Mouse (Mus musculus) heart, postnatal 25 days (tissue): Measurements from ENCODE around the gene Gmpr2. TPM values are rescaled to one million over a fixed set of nuclear protein-coding genes. Genes with fewer than 3 reads are reported as not detected.

Source experiments
- DNase-seq: peaks from one replicate; pipeline ENCODE4 v3.0.0; 2022; ENCODE audit warnings: low spot score
- intact Hi-C: fragments of 180-260 bp; cut with DNase I; formaldehyde crosslinking; loops from one replicate; pipeline ENCODE4 v1.15.1; 2025
- total RNA-seq, 2 experiments: library from RNA; stranded (reverse); gene quantifications; 2 replicates each; pipeline ENCODE4 v1.2.3; 2021

Gene Gmpr2
- 10 to 100 TPM in 1 of 2 experiments, 1 to 10 TPM in 1; 8.9 to 11.2 TPM for total RNA-seq

DNA sequence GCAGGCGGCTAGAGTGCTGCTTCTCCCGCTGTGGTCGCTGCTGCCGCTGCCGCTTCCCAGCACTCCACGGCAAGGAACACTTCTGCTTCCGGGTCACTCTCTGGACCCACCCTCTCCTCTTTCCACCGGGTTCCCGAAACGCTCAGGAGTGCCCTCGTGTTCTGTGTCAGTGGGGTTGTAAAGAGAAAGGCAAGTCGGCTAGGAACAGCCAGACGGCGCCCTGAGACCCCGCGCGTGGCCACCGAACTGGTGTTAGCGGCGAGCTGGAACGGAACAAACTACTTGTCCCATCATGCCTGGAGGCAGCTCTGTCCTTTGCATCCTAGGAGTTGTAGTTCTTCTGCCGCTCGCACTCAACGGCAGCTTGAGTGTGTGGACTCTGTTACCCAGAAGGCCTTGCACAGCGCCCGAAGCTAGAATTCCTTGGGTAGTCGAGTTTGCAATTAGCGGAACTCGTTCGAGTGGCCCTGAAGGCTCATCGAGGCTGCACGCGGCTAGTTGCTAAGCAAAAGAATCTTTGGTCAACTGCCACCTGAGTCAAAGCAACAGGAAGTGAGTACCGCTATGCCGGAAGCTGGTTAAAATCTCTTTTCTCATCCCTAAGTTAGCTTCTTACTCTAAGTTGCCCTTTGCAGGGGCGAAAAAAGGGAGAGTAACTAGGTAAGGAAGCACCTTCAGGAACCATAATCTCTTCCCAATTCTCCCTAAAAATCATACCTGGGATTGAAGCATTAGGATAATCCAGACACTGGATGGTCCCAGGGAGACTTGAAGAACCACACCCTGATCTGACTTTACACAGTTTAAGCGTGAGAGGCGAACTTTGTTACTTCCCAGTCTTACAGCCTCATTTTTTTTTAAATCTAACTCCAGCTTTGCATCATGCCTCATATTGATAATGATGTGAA is at the start of gene Gmpr2, which contains the start of gene Nedd8:
Gene Gmpr2, plus strand, starts transcription at position 109 of the 908 bp plus-strand sequence.
Gene Nedd8, minus strand, starts transcription at position 292 of the 908 bp plus-strand sequence.
- intact Hi-C loops, result loop anchor here (5.0 kb wide), 1 partner anchor 35 kb away; the partner anchor contains the start of genes Gm49378 and Ipo4
- DNase-seq, result peak; percentile 89

DNA sequence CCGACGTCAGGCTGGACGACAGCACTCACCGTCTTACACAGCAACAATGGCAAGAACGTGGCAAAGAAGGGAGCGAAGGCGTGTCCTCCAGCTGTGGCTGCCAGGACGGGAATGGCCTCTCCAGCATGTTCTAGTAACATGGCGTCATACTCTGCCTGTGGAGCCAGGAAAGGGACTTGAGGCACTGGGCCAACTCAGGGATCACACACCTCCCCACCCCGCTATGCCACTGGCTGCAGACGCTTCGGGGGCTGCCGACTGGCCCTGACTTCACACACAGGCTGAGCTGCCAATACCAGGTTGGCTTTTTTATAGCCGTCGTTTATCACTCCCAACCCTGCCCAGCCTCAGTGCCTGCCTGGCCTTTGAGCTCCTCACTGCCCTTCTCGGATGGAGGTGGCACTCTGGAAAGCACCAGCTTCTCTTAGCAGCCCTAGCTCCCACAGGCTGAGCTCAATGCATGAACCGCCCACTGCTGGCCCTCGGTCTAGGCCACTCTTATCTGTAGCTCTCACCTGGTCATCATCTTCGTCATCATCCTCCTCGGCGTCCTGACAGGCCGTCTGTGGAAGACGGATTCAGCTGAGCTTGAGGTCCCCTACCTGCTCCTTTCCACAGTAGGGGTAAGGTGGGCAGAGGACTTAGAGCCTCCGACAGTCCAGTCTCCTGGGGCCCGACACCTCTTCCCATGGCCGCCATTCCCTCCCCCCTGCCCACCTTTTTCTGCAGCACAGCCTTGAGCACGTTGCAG is 43.5 kb upstream of the Gmpr2 start:
- DNase-seq, result no peak
- intact Hi-C loops, result loop anchor here (2.0 to 5.0 kb wide), 2 partner anchors 115 to 129 kb away; partner anchors contain the start of gene Cideb

GRCm38 (mm10) chr14:55629312-55629711 is 42.4 kb upstream of the Gmpr2 start:
- intact Hi-C loops, result loop anchor here (2.0 to 5.0 kb wide), 2 partner anchors 113 to 128 kb away; partner anchors contain the start of gene Cideb

DNA sequence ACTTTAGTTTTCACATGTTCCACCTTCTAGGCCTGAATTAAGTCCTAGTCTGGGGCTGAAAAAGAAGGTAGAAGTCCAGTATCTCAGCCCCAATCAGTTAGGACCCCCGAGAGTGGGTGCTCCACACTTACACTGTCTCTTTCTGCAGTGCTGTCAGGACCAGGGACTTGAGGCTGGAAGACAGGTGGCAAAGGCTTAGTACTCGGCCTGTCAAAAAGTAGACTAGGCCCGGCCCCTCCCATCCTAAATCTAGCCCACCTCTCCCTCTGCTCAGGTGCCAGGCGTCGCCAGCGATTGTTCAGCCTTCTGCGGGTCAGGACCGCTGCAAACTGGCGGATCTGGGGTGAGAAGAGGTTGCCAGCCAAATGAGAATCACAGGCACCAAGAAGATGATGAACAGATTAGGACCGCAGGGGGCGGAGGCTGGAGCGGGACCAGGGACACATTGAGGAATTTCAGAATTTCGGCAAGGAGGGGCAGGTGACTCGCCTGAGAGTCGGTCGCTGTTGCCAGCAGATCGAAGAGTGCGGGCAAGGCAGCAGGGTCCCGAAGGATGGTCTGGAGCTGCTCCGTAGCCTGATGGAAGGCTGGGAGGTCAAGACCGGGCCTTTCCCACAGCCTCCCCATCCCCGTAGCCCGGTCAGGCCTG is 36.7 kb upstream of the Gmpr2 start:
- intact Hi-C loops, result loop anchor here (5.0 kb wide), 1 partner anchor 37 kb away; the partner anchor contains the start of genes Gmpr2 and Nedd8
- DNase-seq, result no peak

More at GRCm38 (mm10) chr14:55629312-55629711, 42.4 kb upstream of the Gmpr2 start:
- no peak for DNase-seq

GRCm38 (mm10) chr14:55635523-55636007 is 36.2 kb upstream of the Gmpr2 start, which contains the start of gene Ipo4:
Gene Ipo4 (minus strand): TSS chr14:55635957.
- intact Hi-C loops, result loop anchor here (5.0 kb wide), 1 partner anchor 37 kb away; the partner anchor contains the start of genes Gmpr2 and Nedd8
- DNase-seq, result peak; percentile 77

- intact Hi-C loops, result loop anchor here (5.0 kb wide), 1 partner anchor 35 kb away; the partner anchor contains the start of genes Gmpr2 and Nedd8
- DNase-seq, result no peak
These were observed 33.9 kb upstream of the Gmpr2 start, which contains the start of gene Gm49378 for GRCm38 (mm10) chr14:55637795-55638194. Gene Gm49378 (minus strand): TSS chr14:55637895.

- intact Hi-C loops, result no loop called here
- no peak for DNase-seq
These were observed 30.9 kb upstream of the Gmpr2 start for GRCm38 (mm10) chr14:55640816-55641215.

- DNase-seq, result no peak
- intact Hi-C loops, result no loop called here
These were observed 30.4 kb upstream of the Gmpr2 start for GRCm38 (mm10) chr14:55641291-55641690.

GRCm38 (mm10) chr14:55642679-55643059 is 29.1 kb upstream of the Gmpr2 start:
- DNase-seq, result no peak
- intact Hi-C loops, result loop anchor here (2.0 kb wide), 1 partner anchor 18 kb away; the partner anchor contains the start of gene Mdp1

DNA sequence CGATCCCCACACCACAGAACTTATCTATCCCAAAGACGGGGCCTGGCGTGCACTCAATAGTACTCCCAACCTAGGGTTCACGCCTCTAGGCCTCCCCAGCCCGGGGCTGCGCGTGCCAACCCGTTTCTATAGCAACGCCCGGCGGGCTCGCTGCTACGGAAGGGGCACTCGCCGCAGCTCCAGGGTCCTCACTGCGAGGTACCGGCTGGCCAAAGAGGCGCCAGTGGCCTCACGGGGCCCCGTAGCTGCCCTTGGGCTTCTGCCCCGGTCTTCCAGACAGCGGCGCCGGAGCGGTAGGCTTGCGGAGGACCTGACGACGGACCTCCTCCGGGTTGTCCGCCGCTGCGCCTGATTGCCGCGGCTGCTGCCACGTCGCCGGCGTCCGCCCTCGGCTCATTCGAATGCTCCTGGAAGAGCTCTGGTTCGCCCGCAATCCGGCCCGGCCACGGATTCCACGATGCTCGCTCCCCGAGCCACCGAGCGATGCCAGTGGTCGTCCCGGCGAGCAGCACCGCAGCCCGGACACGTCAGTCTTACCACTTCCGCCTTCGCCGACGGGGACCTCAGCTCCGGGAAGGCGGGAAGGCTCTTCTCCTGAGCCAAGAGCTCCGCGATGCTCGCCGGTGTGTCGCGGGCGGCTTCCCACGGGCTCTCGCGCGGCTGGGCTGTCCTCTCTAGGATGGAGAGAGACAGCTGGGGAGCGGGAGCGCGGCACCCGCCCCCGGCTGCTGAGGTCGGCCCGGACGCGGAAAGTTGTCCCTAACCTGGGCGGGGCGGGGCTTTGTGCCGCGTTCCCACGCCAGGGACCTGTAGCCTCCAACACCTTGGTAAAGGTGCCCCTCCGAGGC is 28.5 kb upstream of the Gmpr2 start, which contains the start of gene Tm9sf1:
Gene Tm9sf1, minus strand, starts transcription at position 747 of the 848 bp plus-strand sequence.
- intact Hi-C loops, result loop anchor here (2.0 kb wide), 1 partner anchor 18 kb away; the partner anchor contains the start of gene Mdp1

GRCm38 (mm10) chr14:55644261-55644888 is 27.4 kb upstream of the Gmpr2 start:
- intact Hi-C loops, result no loop called here
- no peak for DNase-seq

More for the DNA sequence above, 28.5 kb upstream of the Gmpr2 start, which contains the start of gene Tm9sf1:
- peak; percentile 78 for DNase-seq

- intact Hi-C loops, result no loop called here
- DNase-seq, result no peak
These were observed 21.9 kb upstream of the Gmpr2 start, which contains the start of gene Tssk4 for GRCm38 (mm10) chr14:55649884-55650283. Gene Tssk4 (plus strand): TSS chr14:55650184.

DNA sequence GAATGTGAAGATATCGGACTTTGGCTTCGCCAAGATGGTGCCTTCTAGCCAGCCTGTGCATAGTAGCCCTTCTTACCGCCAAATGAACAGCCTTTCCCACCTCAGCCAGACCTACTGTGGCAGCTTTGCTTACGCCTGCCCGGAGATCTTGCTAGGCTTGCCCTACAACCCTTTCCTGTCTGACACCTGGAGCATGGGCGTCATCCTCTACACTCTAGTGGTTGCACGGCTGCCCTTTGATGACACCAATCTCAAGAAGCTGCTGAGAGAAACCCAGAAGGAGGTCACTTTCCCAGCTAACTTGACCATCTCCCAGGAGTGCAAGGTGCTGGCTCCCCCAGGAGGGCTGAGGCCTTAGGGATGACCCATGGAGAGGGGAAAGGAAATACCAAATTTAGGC is 20.2 kb upstream of the Gmpr2 start:
- DNase-seq, result no peak
- intact Hi-C loops, result no loop called here

DNA sequence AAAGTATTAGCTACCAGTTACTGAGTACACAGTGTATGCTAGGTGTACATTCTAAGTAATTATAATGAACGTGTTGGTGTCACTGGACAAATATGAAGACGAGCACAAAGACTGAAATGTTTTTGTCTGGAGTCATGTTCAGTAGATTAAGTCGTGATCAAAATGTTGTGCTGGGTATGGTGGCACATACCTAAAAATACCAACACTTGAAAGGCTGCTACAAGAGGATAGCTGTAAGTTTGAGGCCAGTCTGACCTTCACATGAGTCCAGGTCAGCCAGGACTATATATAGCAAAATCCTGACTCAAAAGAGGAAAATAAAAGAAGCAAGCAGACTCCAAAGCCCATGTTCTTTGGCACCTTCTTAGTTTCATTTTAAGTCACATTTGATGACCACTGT is 14.8 kb upstream of the Gmpr2 start:
- intact Hi-C loops, result no loop called here
- no peak for DNase-seq

GRCm38 (mm10) chr14:55658011-55658410 is 13.7 kb upstream of the Gmpr2 start:
- intact Hi-C loops, result no loop called here
- DNase-seq, result no peak

DNA sequence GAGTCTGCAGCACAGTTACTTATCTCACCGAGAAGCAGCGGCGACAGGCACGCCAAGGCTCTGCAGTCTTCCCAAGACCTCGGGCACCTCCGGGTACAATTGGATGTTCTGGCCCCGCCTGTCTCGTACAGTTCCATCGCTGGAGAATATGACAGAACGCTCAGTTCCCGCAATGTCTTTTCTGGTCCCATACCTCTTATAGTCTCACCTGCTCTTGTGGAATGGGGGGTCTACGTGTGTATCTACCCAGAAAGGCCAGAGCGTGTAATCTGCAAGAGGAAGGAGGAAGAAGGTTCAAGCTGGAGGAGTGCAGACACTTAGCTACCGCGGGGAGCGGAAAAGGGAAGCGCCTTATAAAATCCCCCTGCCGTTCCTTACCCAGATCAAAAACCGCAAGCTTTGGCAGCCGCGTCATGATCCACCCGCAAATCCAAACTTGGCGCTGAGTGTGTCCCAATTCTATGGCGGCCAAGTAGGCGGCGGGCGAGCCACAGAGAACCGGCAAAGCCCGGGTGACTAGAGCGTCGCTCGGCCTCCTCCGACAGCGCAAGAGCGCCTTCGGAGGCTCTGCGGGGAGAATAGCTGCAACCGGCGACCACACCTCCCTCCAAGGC is 11.7 kb upstream of the Gmpr2 start, which contains the start of gene Mdp1:
Gene Mdp1, minus strand, starts transcription at position 549 of the 614 bp plus-strand sequence.
- peak; percentile 57 for DNase-seq
- intact Hi-C loops, result loop anchor here (2.0 kb wide), 1 partner anchor 17 kb away; the partner anchor contains the start of gene Tm9sf1

- DNase-seq, result no peak
- intact Hi-C loops, result loop anchor here (2.0 kb wide), 1 partner anchor 18 kb away; the partner anchor contains the start of gene Tm9sf1
These were observed 11.1 kb upstream of the Gmpr2 start for GRCm38 (mm10) chr14:55660636-55661035.
